Mouse (Mus musculus) cerebellum, adult 9-11 months (tissue): ENCODE measurements around the gene Ppara.

Experiments
- DNase-seq: peaks from one replicate; pipeline ENCODE4 v3.0.0; 2022

Ppara gene

DNA sequence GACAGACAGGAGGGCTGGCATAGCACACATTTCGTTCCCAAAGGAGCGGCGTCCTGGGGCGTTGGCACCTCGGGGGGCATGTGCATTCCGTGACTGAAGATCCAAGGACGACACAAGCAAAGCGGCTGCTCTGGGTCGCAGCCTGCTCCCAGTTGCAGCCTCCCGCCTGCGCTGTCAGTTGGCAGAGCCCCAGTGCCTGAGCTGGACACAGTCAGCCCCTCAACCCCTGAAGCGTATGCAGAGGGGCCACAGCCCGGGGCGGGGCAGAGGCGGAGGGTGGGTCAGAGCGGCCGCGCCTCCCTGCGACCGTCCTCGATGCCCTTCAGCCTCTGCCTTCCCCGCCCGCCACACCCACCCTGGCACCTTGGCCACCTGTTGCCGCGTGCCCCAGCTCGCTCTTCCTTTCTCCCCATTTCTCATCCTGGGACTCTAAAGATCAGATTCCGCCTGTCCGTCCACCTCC is at the start of gene Ppara:
Gene Ppara (plus strand): TSS at position 413 of the 463 bp plus-strand sequence.
- no peak for DNase-seq

- peak; percentile 73 for DNase-seq
Observed at GRCm38 (mm10) chr15:85686641-85687395, 48.0 kb upstream of the Ppara start.

DNA sequence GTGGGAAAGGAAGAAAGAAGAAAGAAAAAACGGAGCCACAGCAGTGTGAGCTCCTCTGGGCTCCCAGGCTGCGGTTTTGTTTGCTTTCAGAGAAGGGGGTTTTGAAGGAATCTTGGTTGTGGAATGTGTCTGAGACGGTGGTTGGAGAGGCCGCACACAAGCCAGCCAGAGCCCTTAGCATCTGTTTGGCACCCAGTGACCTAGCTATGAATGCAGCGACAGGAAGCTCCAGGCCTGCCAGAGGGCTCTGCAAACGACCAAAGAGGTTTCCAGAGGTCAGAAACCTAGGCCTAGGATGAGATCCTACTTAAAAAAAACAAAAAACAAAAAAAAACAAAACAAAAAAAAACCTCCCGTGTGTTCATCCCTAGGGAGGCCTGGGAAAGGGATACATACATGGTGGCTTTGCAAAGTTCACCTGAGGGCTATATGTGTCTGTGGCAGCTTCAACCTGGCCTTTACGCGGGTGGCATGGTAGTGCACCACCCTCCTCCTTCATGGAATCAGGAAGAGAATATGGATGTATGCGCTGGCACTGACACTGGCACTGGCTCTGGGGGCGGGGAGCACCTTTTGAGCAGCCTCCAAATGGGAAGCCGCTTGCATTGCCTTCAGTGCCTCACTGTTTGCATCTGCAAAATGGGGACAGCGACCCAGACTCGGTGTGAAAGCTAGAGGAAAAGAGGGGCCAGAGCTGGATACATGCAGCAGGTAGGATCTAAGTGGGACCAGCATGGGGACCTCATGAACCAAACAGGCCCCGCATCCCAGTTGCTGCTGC is 47.0 kb upstream of the Ppara start:
- no peak for DNase-seq

DNA sequence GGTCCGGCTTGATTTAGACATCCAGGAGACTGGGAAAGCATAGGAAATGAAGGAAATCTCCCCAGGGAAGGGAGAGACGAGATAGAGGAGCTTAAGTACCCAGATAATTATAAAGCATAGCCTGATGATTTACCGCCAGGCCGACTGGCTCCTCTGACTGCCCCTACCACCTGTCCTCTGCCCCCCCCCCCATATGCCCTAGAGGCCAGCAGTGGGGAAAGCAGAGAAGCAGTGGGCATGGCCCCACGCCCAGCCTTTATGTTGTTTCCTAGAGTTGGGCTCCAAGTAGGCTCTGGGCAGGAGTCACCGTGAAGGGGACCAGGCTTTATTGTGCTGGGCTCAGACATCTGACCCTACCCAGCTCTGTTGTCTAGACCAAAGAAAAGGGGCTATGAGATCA is 46.0 kb upstream of the Ppara start:
- DNase-seq, result no peak

DNA sequence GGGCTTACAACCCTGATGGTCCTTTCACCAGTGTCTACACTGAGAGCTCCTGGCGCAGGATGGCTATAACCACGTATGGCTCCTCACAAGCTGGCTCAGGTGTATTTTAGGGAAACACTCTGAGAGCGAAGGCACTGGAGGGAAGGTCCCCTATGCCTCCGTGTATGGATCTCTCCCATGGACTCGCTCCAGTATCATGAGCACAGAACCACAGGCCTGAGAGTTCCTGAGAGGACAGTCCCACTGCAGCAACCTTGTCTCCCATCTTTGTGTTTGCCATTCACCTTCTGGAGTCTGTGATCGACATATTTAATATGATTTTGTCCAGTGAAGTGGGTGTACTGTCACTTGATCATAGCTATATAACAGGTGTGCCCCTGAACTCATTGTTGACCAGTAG is 45.3 kb upstream of the Ppara start:
- no peak for DNase-seq

GRCm38 (mm10) chr15:85690058-85690457 is 44.7 kb upstream of the Ppara start:
- no peak for DNase-seq

GRCm38 (mm10) chr15:85690875-85691274 is 43.9 kb upstream of the Ppara start:
- DNase-seq, result no peak

DNA sequence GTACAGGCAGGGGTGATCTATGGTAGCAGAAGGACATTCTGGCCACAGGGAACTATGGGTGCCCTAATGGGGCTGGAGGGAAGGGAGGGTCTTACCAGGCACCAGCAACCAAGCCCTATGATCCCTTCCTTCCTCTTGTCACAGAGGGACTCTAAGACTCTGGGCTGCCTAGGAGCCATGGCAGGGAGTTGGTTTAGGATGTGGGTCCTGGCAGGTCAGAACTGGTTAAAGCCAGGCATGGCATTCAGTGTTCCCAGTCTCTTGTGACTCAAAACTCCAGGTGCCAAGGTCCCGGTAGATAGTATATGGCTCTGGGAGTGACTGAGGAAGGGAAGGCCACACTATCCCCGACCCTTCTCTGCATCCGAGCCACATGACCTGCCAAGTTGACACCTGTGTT is 41.7 kb upstream of the Ppara start:
- no peak for DNase-seq

DNA sequence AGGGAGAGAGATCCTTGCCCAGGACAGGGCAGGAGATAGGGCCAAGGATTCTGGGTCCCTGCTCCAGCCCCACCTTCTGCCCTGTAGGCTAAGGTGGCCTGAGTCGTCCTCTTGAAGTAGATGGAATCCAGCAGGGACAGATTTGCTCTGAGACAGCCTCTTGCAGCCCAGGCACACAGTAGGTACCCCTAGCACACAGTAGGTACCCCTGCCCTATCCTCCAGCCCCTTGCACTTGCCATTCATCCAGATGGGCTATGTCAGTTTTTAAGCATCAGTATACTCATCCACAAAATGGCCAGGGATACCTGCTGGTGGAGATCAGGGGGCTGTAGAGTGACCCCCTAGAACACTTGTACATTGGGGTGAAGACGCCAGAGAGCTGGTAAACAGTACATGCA is 41.0 kb upstream of the Ppara start:
- no peak for DNase-seq

DNA sequence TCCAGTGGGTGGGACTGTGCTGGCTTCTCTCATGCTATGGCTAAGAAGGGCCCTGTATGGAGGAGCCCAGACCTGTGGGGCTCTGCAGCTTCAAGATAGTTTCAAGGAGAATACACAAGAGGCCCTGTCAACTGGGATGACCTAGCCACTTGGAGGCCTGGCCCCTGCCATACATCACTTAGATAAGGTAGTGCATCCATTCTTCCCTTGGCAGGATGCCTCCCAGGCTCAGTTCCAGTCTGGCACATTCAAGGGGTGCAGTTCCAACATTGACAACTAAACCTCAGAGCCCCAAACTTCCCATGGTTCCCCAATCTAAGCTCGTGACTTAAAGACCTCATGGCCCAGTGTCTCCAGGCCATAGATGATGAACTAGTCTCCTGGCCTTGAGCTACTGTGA is 40.4 kb upstream of the Ppara start:
- DNase-seq, result no peak

DNA sequence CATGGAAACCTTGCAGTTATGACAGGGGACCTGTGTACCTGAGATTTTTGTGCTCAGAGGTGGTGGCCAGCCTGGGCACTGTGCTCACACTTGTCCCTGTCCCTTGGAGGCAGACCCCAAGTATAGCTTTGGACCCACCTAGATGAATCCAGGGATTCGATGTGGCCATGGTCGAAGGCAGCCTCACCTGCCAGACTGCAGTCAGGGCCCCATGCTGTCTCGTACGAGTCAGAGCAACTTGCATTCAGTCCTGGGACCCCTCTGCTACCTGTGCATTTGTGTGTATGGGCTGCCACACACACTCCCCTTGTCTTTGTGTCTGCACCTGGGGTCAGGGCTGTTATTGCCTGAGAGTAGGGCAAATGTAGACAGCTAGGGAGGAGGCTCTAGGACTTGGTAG is 39.5 kb upstream of the Ppara start:
- no peak for DNase-seq

DNA sequence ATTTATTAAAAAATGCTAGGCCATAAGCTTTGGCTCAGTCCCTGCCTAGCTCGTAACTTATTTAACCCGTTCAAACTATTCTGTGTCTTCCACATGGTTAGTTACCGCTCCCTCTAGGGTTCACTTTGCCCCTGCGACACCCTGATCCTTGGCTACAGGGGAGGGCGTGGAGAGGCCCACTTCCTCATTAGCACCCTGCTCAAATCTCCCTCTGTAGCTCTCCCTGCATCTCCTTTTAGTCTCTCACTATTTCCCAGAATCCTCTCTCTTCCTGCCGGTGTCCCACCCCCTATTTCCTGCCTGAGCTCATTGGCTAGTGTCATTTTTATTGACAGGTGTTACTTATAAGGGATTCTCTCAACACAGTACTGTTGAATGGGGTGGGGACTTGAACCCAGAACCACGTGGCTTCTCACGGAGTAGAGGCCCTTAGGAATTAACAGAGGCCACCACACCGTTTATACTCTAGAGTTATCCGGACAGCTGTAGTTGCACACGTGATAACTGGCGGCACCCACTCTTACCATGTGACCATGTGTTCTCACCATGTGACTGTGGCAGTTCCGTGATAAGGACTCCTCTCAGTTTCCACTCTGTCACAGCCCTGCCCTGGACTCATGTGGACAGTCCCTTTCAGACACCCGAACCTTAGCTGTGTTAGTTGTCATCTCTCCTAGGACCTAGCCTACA is 36.3 kb upstream of the Ppara start:
- DNase-seq, result peak; percentile 51

DNA sequence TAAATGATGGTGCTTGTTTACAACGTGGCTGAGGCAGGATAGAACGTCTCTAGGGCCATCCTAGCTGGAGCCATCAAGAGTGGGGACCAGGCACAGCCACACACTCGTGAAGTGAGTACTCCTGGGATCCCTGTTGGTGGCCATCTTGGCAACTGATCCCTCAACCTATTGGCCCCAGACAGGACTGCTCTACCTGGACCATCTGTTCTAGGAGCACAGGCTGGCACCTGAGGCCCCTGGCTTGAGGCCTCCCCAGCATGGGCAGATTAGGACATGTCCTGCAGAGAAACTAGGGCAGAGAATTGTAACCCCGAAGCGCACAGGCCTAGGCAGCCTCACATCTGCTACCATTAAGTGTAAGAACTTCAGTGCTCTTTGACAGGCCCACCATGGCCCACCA is 35.3 kb upstream of the Ppara start:
- DNase-seq, result peak; percentile 95

GRCm38 (mm10) chr15:85699862-85700501 is 34.8 kb upstream of the Ppara start:
- peak; percentile 76 for DNase-seq

DNA sequence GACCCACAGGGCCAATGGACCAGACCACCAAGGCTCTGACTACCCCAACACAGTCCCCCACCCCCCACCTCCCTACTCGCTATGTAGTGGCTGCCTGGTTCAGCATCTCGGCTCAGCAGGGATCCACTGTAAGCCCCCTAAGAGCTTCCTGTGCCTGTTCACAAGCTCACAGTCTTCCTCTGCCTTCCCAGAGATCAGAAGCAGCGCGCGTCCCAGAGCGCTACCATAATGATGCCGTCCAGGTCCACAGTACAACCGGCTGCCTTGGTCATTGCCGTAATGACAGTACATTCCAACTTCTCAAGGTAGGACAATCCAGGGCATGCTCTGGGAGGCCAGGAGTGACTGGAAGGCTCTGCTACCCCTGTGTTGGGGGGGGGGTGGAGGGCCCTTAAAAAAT is 34.1 kb upstream of the Ppara start:
- DNase-seq, result peak; percentile 53

GRCm38 (mm10) chr15:85701128-85701930 is 33.5 kb upstream of the Ppara start:
- peak; percentile 49 for DNase-seq

DNA sequence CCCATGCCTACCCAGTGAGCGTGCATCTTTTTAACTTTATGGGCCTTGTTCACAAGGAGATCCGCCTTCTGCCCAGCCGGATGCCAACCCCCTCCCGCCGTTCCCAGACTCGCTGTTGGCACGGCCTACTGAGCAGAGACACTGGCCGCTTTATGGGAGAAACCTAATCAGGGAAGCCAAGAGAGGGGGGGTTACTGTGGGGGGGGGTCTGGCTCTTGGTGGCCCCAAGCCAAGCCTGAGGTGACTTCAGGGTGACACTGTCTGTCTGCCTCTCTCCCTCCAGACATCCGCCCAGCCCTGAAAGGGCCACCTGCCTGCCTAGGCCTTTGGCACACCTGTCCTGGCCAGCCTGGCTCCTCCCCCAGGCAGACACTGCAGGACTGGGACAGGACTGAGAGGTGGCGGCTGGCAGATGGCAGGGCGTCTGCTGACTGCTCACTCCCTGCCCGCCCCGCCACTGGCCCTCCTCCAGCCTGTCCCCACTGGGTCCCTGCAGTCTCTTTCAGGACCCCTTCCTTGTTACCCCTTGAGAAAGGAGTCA is 32.3 kb upstream of the Ppara start:
- peak; percentile 96 for DNase-seq

DNA sequence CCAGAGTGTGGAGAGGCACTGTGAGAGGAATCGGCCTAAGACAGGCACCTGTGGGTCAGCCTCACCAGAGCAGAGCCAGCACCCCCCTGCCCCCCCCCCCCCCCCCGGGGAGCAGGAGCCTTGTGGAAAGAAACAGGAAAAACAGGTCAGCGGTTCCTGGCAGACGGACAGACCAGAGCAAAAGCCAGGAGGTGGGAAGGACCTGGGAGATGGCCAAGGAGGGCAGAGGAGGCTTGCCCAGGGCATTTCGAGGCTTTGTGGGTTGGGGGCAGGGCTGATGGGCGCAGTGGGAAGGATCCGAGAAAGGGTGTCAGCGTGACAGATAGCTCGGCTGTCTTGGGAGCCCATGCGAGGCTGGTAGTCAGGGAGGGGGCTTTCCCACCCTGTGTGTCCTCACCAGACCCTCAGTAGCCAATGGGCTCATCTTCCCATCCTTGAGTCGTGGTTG is 31.6 kb upstream of the Ppara start:
- DNase-seq, result peak; percentile 90

DNA sequence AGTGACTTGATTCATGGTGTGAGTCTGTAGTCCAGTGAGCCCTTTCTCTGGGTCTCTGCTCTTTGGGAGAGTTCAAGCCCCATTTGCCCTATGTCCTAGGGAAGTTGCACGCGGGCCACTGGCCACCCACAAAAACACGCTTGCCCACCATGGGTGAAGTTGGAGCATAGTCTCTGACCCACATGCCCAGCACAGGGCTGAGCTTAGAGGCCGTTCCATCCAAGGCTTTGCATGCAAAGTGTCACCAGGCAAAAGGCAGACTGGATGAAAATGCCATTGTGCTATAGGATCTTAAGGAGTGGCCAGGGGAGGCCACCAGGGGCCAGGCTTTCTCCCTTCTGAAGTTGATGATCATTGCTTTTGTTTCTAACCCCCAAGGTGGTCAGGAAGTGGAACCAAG is 30.9 kb upstream of the Ppara start:
- no peak for DNase-seq

DNA sequence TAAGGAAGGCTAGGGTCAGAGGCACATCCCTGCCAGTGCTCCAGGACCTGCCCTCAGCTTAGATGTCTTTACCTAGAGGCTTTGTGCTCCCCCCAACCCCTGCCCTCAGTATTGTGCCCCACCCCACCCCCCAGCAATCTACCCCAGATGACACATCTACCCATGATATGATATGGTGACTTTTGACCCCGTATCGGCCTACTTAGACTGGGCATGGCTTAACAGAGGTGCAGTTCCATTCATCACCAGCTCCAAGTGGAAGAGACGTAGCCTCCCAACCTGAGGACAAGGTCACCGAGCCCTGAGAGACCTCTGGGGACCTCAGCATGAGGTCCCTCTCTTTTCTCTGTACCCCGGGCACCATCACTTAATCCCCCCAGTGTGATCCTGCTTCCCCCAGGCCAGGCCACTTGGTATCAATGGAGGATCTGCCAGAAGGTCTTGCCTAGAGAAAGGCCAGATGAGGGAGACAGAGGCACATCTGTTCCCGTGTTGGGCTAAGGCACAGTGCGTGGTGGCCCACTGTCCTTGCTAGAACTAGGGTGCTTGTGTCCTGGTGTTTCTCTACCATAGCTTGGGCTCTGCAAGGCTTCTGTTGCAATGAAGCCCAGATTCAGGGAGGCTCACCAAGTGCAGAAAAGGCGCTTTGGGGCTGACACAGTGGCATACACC is 30.3 kb upstream of the Ppara start:
- peak; percentile 48 for DNase-seq

DNA sequence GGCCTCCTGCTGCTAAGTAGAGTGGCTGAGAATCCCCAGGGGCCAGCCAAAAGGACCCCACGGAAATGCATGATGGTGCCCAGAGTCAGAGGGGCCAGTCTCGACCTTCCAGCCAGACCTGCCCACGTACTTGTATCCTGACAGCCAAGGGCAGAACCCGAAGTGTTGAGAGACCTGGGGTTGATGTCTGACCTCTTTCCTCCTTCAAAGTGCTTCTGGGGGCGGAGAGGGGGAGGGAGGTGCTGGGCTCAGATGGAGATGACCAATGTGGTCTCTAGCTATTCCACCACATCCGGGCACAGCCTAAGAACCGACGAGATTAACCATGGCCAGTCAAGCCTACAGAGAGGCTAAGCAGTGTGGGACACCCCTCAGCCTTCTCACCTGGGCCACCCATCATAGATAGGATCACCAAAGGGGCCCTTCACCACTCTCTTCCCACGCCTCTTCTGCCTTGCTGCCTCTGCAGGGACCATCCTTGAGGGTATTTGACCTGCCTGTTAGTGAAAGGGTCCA is 29.7 kb upstream of the Ppara start:
- peak; percentile 55 for DNase-seq
